Mouse (Mus musculus) liver, postnatal 0 days (tissue): Measurements from ENCODE around the gene Fxr2. TPM values are rescaled to one million over a fixed set of nuclear protein-coding genes. Genes with fewer than 3 reads are reported as not detected.
A peak's percentile ranks its signal among the peaks of the same experiment; 100 is the strongest.
"Not testable (repeated sequence)": the region's sequence is repeated elsewhere in the genome, so short reads cannot be mapped to it uniquely, and the experiment has no call there.

ENCODE experiments used
- ATAC-seq: fragments of 200-750 bp; cut with Nextera tagmentation; 2 replicates; pipeline ENCODE4 v1.8.0; 2017; ENCODE audit warnings: mild to moderate bottlenecking, moderate library complexity
- DNase-seq: peaks from one replicate; pipeline ENCODE4 v3.0.0-alpha.2; 2016
- H3K27ac ChIP-seq: fragments of 300-500 bp; sonication (generic); 2 replicates; pipeline ENCODE4 v1.5.1; 2014; ENCODE audit warnings: antibody characterized with exemption, moderate library complexity, mild to moderate bottlenecking, low read depth
- H3K27me3 ChIP-seq: fragments of 300-500 bp; sonication (generic); 2 replicates; pipeline ENCODE4 v1.6.1; 2014; ENCODE audit warnings: low read length, control low read depth, mixed read lengths; ENCODE audit not compliant: insufficient read depth
- H3K36me3 ChIP-seq: fragments of 300-500 bp; sonication (generic); replicated peaks from 2 replicates; pipeline ENCODE4 v1.6.1; 2014; ENCODE audit warnings: mild to moderate bottlenecking, control low read depth, low read length, moderate library complexity, mixed read lengths; ENCODE audit not compliant: insufficient read depth
- H3K4me1 ChIP-seq: fragments of 300-500 bp; sonication (generic); 2 replicates; pipeline ENCODE4 v1.6.1; 2014; ENCODE audit warnings: antibody characterized with exemption, mild to moderate bottlenecking, control low read depth; ENCODE audit not compliant: insufficient read depth
- H3K4me2 ChIP-seq: fragments of 300-500 bp; sonication (generic); 2 replicates; pipeline ENCODE4 v1.6.1; 2014; ENCODE audit warnings: low read depth, mild to moderate bottlenecking, low read length, moderate library complexity, mixed read lengths
- H3K4me3 ChIP-seq: fragments of 300-500 bp; sonication (generic); 2 replicates; pipeline ENCODE4 v1.5.1; 2014; ENCODE audit warnings: low read depth, low read length
- H3K9ac ChIP-seq: fragments of 300-500 bp; sonication (generic); replicated peaks from 2 replicates; pipeline ENCODE4 v1.6.1; 2014; ENCODE audit warnings: mild to moderate bottlenecking, moderate library complexity
- H3K9me3 ChIP-seq: fragments of 300-500 bp; sonication (generic); 2 replicates; pipeline ENCODE4 v1.6.1; 2016; ENCODE audit warnings: mild to moderate bottlenecking, control low read depth, low read length, mixed read lengths
- CTCF ChIP-seq: sonication (generic); IDR thresholded peaks from 2 replicates; pipeline ENCODE4 v1.5.1; 2016; ENCODE audit warnings: antibody characterized with exemption, low read depth
- EP300 ChIP-seq: IDR thresholded peaks from 2 replicates; pipeline ENCODE4 v1.6.1; 2016; ENCODE audit warnings: antibody characterized with exemption, low read depth, mild to moderate bottlenecking
- WGBS: fragments of 180-500 bp; shearing (Covaris S2); extraction: QIAGEN DNeasy Blood & Tissue Kit; methylation state at CpG from one replicate; pipeline ENCODE4 v1.1.7; 2014; ENCODE audit not compliant: insufficient replicate concordance; 5-methylcytosine and 5-hydroxymethylcytosine counted together
- microRNA counts: library from miRNA; unstranded; fragments of <30 nt; microRNA quantifications from one replicate; lab custom pipeline; 2015
- microRNA-seq: library from miRNA; unstranded; fragments of <30 nt; microRNA quantifications from one replicate; pipeline ENCODE4, GENCODE M21; 2016
- polyA plus RNA-seq: library from polyadenylated mRNA; unstranded; fragments of >200 nt; fragmentation: Nextera tagmentation; extraction: Ambion mirVana; gene quantifications from 2 replicates; pipeline ENCODE4 v1.2.1, GENCODE M21; 2015

Gene Fxr2
- polyA plus RNA-seq, 1 experiment from 2014 or later = 6.8 TPM

DNA sequence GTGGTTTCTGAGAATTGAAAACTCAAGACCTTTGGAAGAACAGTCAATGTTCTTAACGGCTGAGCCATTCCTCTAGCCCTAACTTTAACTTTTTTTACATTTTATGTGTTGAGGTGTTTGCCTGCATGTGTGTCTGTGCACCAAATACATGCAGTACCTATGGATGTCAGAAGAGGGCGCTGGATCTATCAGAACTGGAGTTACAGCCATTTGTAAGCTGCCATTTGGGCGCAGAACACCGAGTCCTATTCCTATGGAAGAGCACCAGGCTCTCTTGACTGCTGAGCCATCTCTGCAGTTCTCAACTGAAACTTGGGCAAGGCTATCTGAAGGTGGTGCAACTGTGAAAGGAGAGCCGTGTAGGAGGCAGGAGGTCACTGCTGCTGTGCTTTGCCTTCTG lies 65.8 kb downstream of the Fxr2 start:
- WGBS = 66% methylated on average over 5 of the region's 5 CpGs
- no peak overlapping the region for H3K4me3 ChIP-seq
- DNase-seq (no peak), ATAC-seq (no peak)
- peaks cover 10% of the 10 kb centered on the region for H3K4me1 ChIP-seq
- no peak overlapping the region for H3K27ac ChIP-seq
- no peaks in the 10 kb centered on the region for H3K9me3 ChIP-seq
- H3K9ac ChIP-seq = no peak overlapping the region
- TF ChIP-seq EP300 (no peak), CTCF (peak; percentile 46)
- no peaks in the 10 kb centered on the region for H3K27me3 ChIP-seq
- no peak overlapping the region for H3K4me2 ChIP-seq
- H3K36me3 ChIP-seq = no peaks in the 10 kb centered on the region

DNA sequence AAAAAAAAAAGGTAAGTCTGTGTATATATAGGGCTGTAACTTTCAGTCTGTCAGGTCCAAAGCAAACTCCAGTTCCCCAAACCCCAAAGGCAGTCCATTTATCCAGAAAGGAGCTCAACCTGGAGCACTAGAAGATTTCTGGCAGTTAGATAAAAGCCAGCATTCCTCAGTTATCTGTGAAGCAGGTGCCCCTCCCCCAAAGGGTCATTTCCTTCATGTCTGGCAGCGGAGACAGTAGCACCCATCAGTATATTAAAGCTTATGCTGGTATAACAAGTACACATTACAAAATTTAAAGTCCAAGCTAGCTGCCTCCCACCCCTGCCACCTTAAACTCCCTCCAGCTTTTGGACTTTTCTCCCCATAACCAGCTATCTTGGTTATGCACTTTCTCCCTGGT lies 66.8 kb downstream of the Fxr2 start:
- ATAC-seq (no peak), DNase-seq (no peak)
- Histone ChIP-seq H3K27ac (no peak overlapping the region), H3K4me2 (no peak overlapping the region), H3K4me1 (peaks cover 10% of the 10 kb centered on the region), H3K27me3 (no peaks in the 10 kb centered on the region), H3K4me3 (no peak overlapping the region), H3K9ac (no peak overlapping the region), H3K36me3 (no peaks in the 10 kb centered on the region), H3K9me3 (no peaks in the 10 kb centered on the region)
- 16% methylated on average over 1 of the region's 1 CpGs for WGBS
- TF ChIP-seq EP300 (no peak), CTCF (no peak)

DNA sequence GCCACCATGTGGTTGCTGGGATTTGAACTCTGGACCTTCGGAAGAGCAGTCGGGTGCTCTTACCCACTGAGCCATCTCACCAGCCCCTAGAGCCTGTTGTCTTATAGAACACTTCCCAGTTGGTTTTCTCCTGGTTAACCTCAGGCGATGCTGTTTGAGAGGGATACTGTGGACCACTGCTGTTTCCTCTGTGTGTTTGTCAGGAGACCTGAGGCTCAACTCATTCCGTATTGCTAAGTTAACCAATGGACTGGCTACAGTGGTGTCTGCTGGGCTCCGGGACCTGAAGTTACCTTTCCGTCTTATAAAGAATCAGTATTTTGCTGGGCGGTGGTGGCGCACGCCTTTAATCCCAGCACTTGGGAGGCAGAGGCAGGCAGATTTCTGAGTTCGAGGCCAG lies 70.1 kb downstream of the Fxr2 start:
- H3K36me3 ChIP-seq, H3K9me3 ChIP-seq, H3K4me3 ChIP-seq, H3K4me2 ChIP-seq, H3K4me1 ChIP-seq, ATAC-seq, H3K9ac ChIP-seq, DNase-seq, H3K27ac ChIP-seq, H3K27me3 ChIP-seq: not testable (repeated sequence)
- 91% methylated on average over 10 of the region's 10 CpGs for WGBS

MicroRNAs encoded within 50 kb of the gene (microRNA counts, 519-probe panel; counts per million panel counts)
- microRNA mmu-miR-1934 (lab: Ali Mortazavi, UCI) (not detected), microRNA mmu-miR-467f (lab: Ali Mortazavi, UCI) (4,617 counts per million, percentile 52 among the panel's probes with 10 or more counts)

Small RNAs within 50 kb of the gene (microRNA-seq; reads per million reads assigned to microRNA genes)
- gene Mir1934 = 11.3 reads per million, percentile 20 among the genes with 10 or more reads in this experiment
- not detected for gene Mir467f

Other genes with a start within 250 kb of the Fxr2 start
- gene Naa38, start 237.5 kb upstream of the Fxr2 start, polyA plus RNA-seq = 83.7 and 83.9 TPM in 2 replicates
- 4.7 and 5.4 TPM in 2 replicates for gene Cyb5d1, start 237.4 kb upstream of the Fxr2 start, polyA plus RNA-seq
- 12.3 and 14.0 TPM in 2 replicates for gene Tmem88, start 234.8 kb upstream of the Fxr2 start, polyA plus RNA-seq
- gene Kdm6b, start 219.3 kb upstream of the Fxr2 start, polyA plus RNA-seq = 7.4 and 8.2 TPM in 2 replicates
- 0.04 and 0.05 TPM in 2 replicates for gene Dnah2, start 83.9 kb upstream of the Fxr2 start, polyA plus RNA-seq
- gene Efnb3, start 72.8 kb upstream of the Fxr2 start, polyA plus RNA-seq = 0.19 and 0.20 TPM in 2 replicates
- gene Wrap53, start 52.7 kb upstream of the Fxr2 start, polyA plus RNA-seq = 8.1 and 10.0 TPM in 2 replicates
- gene Trp53, start 52.6 kb upstream of the Fxr2 start, polyA plus RNA-seq = 32.6 and 33.5 TPM in 2 replicates
- gene Atp1b2, start 27.0 kb upstream of the Fxr2 start, polyA plus RNA-seq = 4.0 and 5.3 TPM in 2 replicates
- 4.3 and 4.7 TPM in 2 replicates for gene Shbg, start 15.1 kb upstream of the Fxr2 start, polyA plus RNA-seq
- 15.2 and 18.7 TPM in 2 replicates for gene Sat2, start 11.0 kb upstream of the Fxr2 start, polyA plus RNA-seq
- gene Sox15, start 22.3 kb downstream of the Fxr2 start, polyA plus RNA-seq = 0.13 TPM in 1 of 2 replicates, not detected in the other
- 36.9 and 41.0 TPM in 2 replicates for gene Mpdu1, start 29.7 kb downstream of the Fxr2 start, polyA plus RNA-seq
- 30.1 and 32.5 TPM in 2 replicates for gene Cd68, start 33.2 kb downstream of the Fxr2 start, polyA plus RNA-seq
- 199 and 203 TPM in 2 replicates for gene Eif4a1, start 39.4 kb downstream of the Fxr2 start, polyA plus RNA-seq
- 14.5 and 15.2 TPM in 2 replicates for gene Senp3, start 49.1 kb downstream of the Fxr2 start, polyA plus RNA-seq
- gene Tnfsf13, start 52.8 kb downstream of the Fxr2 start, polyA plus RNA-seq = 0.46 and 0.83 TPM in 2 replicates
- gene Tnfsf12, start 62.9 kb downstream of the Fxr2 start, polyA plus RNA-seq = 2.8 and 3.6 TPM in 2 replicates
- 1.1 and 1.4 TPM in 2 replicates for gene Tnfsfm13, start 63.1 kb downstream of the Fxr2 start, polyA plus RNA-seq
- gene Polr2a, start 125.6 kb downstream of the Fxr2 start, polyA plus RNA-seq = 6.6 and 6.8 TPM in 2 replicates
- gene Slc35g3, start 129.0 kb downstream of the Fxr2 start, polyA plus RNA-seq = not detected in 2 replicates
- gene Zbtb4, start 132.9 kb downstream of the Fxr2 start, polyA plus RNA-seq = 0.67 and 0.75 TPM in 2 replicates
- gene Chrnb1, start 163.0 kb downstream of the Fxr2 start, polyA plus RNA-seq = 0.73 and 0.76 TPM in 2 replicates
- gene Fgf11, start 168.9 kb downstream of the Fxr2 start, polyA plus RNA-seq = 0.04 and 0.07 TPM in 2 replicates
- 4.4 and 4.8 TPM in 2 replicates for gene Tmem102, start 172.6 kb downstream of the Fxr2 start, polyA plus RNA-seq
- gene Gm39566, start 182.3 kb downstream of the Fxr2 start, polyA plus RNA-seq = not detected in 2 replicates
- not detected in 2 replicates for gene Spem2, start 185.5 kb downstream of the Fxr2 start, polyA plus RNA-seq
- not detected in 2 replicates for gene Spem1, start 189.2 kb downstream of the Fxr2 start, polyA plus RNA-seq
- gene Nlgn2, start 204.8 kb downstream of the Fxr2 start, polyA plus RNA-seq = 0.60 and 0.75 TPM in 2 replicates
- 412 and 418 TPM in 2 replicates for gene Tmem256, start 205.5 kb downstream of the Fxr2 start, polyA plus RNA-seq
- 20.8 and 23.1 TPM in 2 replicates for gene Plscr3, start 213.4 kb downstream of the Fxr2 start, polyA plus RNA-seq
- gene Tnk1, start 225.7 kb downstream of the Fxr2 start, polyA plus RNA-seq = 0.28 and 0.69 TPM in 2 replicates
- not detected in 2 replicates for gene Tmem95, start 245.0 kb downstream of the Fxr2 start, polyA plus RNA-seq
- 0.92 and 0.95 TPM in 2 replicates for gene Kctd11, start 248.4 kb downstream of the Fxr2 start, polyA plus RNA-seq